Mouse (Mus musculus): ENCODE results near the gene Eif4g3. TPM values are rescaled to one million over a fixed set of nuclear protein-coding genes. Genes with fewer than 3 reads are reported as not detected.

Eif4g3 gene
- total RNA-seq, 1 experiment from 2014 or later: 41.2 TPM

DNA sequence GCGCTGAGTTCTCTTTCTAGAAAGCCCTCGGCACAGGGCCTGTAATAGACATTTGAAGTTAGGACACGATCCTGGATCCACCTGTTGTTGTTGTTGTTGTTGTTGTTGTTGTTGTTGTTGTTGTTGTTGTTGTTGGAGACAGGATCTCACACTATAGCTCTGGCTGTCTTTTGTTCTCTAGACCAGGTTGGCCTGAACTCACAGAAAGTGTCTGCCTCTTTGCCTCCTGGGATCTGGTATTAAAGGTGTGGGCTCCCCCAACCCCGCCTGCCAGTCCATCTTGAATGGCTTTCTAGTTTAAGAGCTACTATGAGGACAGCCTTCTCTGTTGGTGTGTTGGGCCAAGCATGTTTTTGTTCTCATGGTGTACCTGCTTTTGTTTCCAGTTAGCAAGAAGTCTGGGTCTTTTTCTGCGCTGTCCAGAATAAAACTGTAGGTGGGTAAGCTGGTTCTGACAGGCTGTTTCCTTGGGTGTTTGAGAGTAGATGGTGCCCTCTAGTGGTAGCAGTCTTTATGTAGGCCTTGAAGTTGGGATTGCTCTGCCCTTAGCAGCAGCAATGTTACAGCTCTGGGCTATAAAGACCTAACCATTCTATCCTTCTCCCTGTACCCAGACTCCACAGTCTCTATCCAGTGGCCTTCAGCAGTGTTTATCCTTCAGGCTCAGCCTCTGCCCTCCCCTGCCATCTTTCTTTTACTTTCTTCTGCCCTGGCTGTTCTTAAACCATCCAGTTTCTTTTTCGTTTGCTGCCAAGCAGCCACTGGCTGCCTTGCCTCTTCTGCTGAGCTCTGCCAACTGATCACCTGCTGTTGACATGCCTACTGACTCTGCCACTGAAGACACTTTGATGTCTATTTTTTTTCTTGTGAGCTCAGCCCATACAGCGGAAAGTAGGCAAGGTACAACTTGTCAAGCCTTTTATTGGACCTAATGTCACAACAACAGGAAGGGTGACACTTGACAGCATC lies 114.9 kb downstream of the Eif4g3 start:
- ATAC-seq (replicated peaks in 1 of 2; ENCODE audit: insufficient read depth in 1 of 2, low FRiP score in 2 of 2, low TSS enrichment in 1 of 2, low read depth in 1 of 2, poor library complexity in 2 of 2, severe bottlenecking in 2 of 2): peak; percentile 39 to 56; a peak in 1 of 4 replicates

DNA sequence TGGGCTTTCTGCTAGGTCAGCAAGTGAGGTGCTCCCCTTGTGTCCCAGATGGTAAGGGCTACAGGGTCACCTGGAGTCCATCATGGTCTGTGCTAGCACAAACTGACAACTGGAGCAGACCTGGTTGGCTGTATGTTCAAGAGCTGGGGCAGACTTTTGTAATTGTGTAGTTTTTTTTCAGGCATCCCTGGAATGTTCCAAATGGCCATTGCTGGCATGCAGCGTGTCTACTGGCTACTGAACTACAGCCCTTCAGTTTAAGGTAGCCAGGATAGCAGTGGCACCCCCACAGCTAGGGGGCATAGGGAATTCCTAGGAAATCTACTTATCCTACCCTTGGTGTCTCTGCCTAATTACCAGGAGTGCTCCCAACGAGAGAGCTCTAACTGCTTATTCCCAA lies 115.7 kb downstream of the Eif4g3 start:
- ATAC-seq (replicated peaks in 1 of 2; ENCODE audit: insufficient read depth in 1 of 2, low FRiP score in 2 of 2, low TSS enrichment in 1 of 2, low read depth in 1 of 2, poor library complexity in 2 of 2, severe bottlenecking in 2 of 2): no peak

DNA sequence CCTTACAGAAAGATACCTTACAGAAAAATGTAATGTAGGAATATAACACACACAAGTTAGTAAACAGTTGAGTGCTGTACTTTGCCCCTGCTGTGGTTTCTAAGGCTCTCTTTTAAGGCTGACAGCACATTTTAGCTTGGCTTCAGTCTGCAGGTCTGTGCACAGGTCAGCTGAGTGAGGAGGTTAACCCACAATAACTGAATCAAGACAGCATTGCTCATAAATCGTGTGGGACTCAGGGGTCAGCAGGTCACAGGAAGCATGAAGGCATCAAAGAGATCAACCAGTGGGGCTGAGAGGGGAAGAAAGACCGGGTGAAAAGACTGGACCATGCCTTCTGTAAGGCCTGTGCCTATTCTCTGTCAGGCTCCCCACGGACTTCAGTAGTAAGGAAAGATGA lies 116.5 kb downstream of the Eif4g3 start:
- no peak for ATAC-seq (replicated peaks in 1 of 2; ENCODE audit: insufficient read depth in 1 of 2, low FRiP score in 2 of 2, low TSS enrichment in 1 of 2, low read depth in 1 of 2, poor library complexity in 2 of 2, severe bottlenecking in 2 of 2)

DNA sequence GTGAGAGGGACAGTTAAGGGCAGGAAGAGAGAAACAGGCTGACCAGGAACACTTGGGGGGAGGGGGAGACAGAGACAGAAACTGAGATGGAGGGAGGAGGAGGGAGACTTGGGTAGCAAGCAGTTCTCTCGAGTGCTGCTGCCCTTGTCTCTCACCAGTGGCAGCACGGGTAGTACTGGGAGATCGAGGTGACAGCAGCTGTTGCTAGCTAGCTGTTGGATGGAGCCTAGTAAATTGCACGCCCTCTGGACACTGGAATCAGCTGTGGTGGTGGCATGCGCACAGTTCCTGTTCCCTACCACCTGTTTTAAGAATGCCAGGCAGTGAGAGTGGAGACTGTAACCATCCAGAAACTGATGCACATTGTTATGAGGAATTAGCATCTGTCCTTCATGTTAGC lies 119.0 kb downstream of the Eif4g3 start:
- no peak for ATAC-seq (replicated peaks in 1 of 2; ENCODE audit: insufficient read depth in 1 of 2, low FRiP score in 2 of 2, low TSS enrichment in 1 of 2, low read depth in 1 of 2, poor library complexity in 2 of 2, severe bottlenecking in 2 of 2)

DNA sequence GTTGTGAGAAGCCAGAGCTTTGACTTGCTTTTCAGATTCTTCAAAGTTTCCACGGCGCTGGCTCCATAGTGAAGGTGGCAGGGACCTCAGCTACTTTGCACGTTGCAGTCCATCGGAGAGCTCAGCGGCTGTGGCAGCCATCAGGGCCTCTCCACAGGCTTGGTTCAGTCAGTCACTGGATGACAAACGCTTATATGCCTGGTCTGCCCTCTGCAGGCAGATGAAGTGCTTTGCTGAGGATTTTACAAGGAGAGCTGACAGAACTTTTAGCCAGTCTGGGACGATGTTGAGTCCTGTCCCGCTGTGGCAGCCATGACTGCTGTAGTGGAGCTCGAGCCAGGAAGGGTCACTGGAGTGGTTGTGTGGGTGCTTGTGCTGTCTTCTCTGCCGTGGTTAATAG lies 126.9 kb downstream of the Eif4g3 start:
- ATAC-seq (replicated peaks in 1 of 2; ENCODE audit: insufficient read depth in 1 of 2, low FRiP score in 2 of 2, low TSS enrichment in 1 of 2, low read depth in 1 of 2, poor library complexity in 2 of 2, severe bottlenecking in 2 of 2): no peak

DNA sequence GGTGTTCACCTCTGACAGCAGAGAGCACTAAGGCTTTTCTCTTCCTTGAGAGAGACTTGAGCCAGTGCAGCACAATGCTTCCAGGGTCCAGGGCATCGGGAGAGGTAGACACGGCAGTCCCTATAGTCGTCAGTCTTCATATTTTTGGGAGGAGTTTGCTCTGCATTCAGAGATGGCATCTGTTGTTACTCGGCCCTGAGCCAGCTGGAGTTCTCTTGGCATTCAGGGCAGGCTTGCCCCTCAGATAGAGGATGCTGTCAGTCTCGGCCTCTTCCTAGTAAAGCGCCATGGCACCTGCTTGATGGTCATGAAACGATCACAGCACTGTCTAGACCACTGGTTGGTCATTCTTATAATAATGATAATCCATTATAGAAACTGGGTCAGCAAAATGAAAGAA lies 131.2 kb downstream of the Eif4g3 start:
- ATAC-seq (replicated peaks in 1 of 2; ENCODE audit: insufficient read depth in 1 of 2, low FRiP score in 2 of 2, low TSS enrichment in 1 of 2, low read depth in 1 of 2, poor library complexity in 2 of 2, severe bottlenecking in 2 of 2): no peak

DNA sequence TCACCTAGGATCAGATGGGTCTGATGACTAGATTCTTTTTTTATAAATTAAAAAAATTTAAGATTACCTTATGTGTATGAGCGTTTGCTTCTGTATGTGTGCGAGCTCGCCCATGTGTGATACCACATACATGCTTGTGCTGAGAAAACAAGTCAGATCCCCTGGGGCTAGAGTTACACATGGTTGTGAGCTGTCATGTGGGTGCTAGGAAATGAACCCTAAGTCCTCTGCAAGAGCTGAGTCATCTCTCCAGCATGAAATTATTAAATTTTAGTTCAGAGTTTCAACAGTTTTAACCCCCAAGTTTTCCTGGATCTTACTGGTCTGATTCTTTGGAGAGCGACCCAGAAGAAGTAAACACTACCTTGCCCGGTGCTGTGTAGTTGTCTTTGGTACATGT lies 134.5 kb downstream of the Eif4g3 start:
- no peak for ATAC-seq (replicated peaks in 1 of 2; ENCODE audit: insufficient read depth in 1 of 2, low FRiP score in 2 of 2, low TSS enrichment in 1 of 2, low read depth in 1 of 2, poor library complexity in 2 of 2, severe bottlenecking in 2 of 2)

DNA sequence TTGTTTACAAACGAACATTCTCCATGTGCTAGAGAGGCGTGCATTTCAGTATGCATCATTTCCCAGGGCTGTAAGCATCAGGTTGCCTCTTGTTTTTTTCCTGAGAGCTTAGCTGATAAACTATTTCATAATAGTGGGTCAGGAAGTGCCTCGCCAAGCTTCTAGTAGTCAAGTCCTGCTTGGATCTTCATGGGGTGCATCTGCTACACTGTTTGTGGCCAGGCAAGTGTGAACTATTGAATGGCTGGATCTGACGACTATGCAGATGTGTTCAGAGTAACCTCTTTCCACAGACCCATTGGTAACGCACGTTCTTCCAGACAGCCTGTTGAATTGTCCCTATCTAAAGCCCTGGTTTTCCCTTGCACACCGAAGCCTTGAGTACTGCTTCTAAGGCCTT lies 135.0 kb downstream of the Eif4g3 start:
- no peak for ATAC-seq (replicated peaks in 1 of 2; ENCODE audit: insufficient read depth in 1 of 2, low FRiP score in 2 of 2, low TSS enrichment in 1 of 2, low read depth in 1 of 2, poor library complexity in 2 of 2, severe bottlenecking in 2 of 2)

DNA sequence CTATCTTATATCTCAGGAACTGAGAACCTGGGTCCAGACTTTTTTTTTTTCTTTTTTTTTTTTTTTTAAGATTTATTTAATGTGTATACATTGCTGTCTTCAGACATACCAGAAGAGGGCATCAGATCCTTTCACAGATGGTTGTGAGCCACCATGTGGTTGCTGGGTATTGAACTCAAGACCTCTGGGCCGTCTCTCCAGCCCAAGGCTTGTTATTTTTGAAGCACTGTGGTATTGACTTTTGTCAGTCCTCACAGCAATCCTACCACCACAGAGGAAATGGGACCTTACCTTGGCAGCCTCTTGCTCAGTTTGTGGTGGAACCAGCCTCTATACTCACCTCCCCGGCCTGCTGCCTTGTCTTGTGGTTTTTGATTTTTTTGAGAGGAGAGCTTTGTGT lies 137.3 kb downstream of the Eif4g3 start:
- peak in 1 of 2 experiments; percentile 45; a peak in 1 of 4 replicates for ATAC-seq (replicated peaks in 1 of 2; ENCODE audit: insufficient read depth in 1 of 2, low FRiP score in 2 of 2, low TSS enrichment in 1 of 2, low read depth in 1 of 2, poor library complexity in 2 of 2, severe bottlenecking in 2 of 2)

DNA sequence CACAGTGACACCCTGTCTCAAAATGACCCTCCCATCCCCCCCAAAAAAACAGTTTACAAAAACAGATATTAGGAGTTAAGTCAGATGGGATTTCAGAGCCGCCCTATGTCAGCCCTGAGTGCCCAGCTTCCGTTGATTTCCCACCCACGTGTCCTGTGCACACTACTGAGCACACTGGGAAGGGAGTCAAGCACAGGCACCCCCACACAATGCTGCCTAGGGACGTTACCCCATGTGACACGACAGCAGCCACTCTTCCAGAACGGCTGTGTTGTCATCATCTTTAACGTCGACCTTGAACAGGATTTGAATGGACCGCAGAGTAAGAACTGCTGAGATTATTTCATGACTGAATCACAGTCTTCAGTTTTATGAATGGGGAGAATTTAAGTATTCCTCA lies 138.4 kb downstream of the Eif4g3 start:
- no peak for ATAC-seq (replicated peaks in 1 of 2; ENCODE audit: insufficient read depth in 1 of 2, low FRiP score in 2 of 2, low TSS enrichment in 1 of 2, low read depth in 1 of 2, poor library complexity in 2 of 2, severe bottlenecking in 2 of 2)

DNA sequence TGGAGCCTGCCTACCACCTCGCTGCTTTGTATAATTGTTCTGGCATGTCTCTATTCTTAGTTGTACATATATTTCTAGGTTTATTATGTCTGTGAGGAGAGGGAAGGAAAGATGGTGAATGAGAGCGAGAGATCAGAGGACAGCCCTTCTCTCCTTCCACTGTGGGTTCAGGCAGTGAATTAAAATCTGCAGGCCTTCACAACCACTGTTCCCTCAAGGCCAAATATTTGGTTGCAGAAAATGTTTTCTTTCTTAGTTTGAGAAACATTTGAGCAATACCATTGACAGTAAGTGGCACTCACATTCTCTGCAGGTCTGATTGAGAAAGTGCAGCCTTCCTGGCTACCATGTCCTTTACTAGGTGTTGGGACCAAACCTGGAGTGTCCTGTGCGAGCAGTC lies 138.9 kb downstream of the Eif4g3 start:
- no peak for ATAC-seq (replicated peaks in 1 of 2; ENCODE audit: insufficient read depth in 1 of 2, low FRiP score in 2 of 2, low TSS enrichment in 1 of 2, low read depth in 1 of 2, poor library complexity in 2 of 2, severe bottlenecking in 2 of 2)

DNA sequence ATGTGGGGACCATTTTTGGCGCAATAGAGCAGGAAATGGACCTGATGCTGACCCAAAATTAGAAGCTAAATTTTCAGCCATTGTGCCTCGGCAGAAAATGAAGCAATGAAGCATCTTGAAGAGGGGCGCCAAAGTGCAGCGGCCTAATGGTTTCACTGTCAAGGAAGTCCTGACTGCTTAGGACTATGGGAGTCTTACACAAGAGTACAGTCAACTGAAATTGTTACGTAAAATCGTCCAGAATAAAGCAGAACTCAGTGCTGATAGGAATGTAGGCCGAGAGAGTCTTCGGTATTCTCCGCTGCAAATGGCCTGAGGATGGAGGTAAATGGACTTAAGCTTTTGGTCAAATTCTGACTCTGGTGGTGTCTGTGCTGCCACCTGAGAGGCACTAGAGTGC lies 140.5 kb downstream of the Eif4g3 start:
- ATAC-seq (replicated peaks in 1 of 2; ENCODE audit: insufficient read depth in 1 of 2, low FRiP score in 2 of 2, low TSS enrichment in 1 of 2, low read depth in 1 of 2, poor library complexity in 2 of 2, severe bottlenecking in 2 of 2): peak in 1 of 2 experiments; percentile 59; a peak in 1 of 4 replicates

DNA sequence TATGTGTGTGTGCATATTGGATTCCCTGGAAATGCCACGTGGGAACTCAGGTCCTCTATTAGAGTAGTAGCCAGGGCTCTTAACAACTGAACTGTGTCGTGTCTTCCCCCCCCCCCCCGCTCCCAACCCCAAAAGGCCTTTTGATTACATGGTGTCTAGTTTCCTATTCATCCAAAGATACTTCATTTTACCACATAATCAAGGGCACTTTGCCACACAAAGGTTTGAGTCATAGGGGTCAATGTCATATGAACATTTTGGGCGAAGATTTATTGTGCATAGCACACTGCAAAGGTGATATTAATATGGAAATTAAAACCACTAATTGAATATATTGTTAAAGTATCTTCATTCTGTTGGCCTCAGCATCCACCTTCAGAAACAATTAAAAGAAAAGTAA lies 144.5 kb downstream of the Eif4g3 start:
- no peak for ATAC-seq (replicated peaks in 1 of 2; ENCODE audit: insufficient read depth in 1 of 2, low FRiP score in 2 of 2, low TSS enrichment in 1 of 2, low read depth in 1 of 2, poor library complexity in 2 of 2, severe bottlenecking in 2 of 2)

DNA sequence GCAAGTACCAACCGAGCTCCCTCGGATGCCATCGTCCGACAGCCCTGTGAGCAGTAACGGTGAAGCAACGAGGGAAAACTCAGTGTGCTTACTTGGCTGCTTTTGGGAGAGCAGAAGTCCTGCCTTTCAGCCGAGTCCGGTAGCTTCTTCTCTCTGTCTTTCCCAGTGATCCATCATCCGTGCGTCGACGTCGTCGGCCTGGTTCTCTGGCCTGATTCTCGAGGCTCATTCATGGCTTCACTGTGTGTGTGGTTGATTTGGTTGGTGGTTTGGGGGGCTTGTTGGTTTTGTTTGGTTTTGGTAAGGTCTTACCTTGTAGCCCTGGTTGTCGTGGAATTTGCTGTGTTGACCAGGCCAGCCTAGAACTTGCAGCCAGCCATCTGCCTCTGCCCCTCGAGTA lies 145.0 kb downstream of the Eif4g3 start:
- ATAC-seq (replicated peaks in 1 of 2; ENCODE audit: insufficient read depth in 1 of 2, low FRiP score in 2 of 2, low TSS enrichment in 1 of 2, low read depth in 1 of 2, poor library complexity in 2 of 2, severe bottlenecking in 2 of 2): no peak

DNA sequence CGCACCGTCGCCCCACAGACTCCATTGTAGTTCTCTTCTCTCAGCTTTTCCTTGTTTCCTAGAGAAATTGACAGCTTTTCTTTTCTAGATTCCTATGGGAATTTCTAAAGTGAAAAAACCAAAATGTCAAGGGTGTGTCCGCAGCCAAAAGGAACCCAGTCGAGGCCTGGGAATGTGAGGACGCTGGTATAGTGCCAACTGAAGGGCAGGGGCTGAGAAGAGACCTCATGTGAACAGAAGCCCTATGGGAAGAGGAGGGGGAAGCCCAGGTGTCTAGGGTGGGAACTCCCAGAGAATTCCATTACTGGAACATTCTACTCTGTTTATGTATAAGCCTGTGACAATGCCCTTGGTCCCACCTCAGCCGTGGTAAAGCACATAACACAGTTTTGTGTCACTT lies 145.4 kb downstream of the Eif4g3 start:
- ATAC-seq (replicated peaks in 1 of 2; ENCODE audit: insufficient read depth in 1 of 2, low FRiP score in 2 of 2, low TSS enrichment in 1 of 2, low read depth in 1 of 2, poor library complexity in 2 of 2, severe bottlenecking in 2 of 2): no peak

DNA sequence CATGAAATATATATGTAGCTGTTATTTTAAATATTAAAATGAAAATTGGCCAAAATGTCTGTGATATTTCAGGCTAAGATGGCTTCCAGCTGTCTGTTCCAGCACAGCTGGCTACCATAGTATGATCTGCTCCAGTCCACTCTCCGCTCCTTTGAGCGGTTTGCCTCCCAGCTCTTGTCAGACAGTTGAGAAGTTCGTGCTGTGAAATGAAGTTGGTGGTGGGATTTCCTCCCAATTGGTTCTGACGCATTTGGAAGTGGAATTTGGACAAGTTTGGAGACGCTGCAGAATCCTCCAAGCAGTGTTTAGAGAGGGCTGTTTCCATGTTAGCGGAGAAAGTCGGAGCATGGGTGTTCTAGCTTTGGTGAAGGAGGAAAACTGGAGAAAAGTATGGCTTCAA lies 148.5 kb downstream of the Eif4g3 start:
- no peak for ATAC-seq (replicated peaks in 1 of 2; ENCODE audit: insufficient read depth in 1 of 2, low FRiP score in 2 of 2, low TSS enrichment in 1 of 2, low read depth in 1 of 2, poor library complexity in 2 of 2, severe bottlenecking in 2 of 2)

DNA sequence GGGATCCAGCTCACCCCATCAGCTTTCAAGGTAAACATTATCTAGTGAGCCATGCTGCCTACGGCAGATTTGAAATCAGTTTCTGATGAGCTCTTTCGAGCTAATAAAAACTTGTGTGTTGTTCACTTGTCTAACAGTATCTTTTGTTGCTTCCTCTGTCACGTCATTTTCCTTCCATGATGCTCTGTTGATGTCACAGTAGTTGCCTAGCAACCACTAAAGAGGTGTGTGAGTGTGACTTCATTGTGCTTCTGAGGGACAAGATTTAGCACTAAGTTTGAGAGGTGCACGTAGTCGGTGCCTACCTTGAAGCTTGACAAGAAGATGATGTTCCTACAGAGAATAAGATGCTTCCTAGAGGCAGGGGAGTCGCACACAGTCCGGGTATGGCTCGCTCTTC lies 154.4 kb downstream of the Eif4g3 start:
- ATAC-seq (replicated peaks in 1 of 2; ENCODE audit: insufficient read depth in 1 of 2, low FRiP score in 2 of 2, low TSS enrichment in 1 of 2, low read depth in 1 of 2, poor library complexity in 2 of 2, severe bottlenecking in 2 of 2): no peak

DNA sequence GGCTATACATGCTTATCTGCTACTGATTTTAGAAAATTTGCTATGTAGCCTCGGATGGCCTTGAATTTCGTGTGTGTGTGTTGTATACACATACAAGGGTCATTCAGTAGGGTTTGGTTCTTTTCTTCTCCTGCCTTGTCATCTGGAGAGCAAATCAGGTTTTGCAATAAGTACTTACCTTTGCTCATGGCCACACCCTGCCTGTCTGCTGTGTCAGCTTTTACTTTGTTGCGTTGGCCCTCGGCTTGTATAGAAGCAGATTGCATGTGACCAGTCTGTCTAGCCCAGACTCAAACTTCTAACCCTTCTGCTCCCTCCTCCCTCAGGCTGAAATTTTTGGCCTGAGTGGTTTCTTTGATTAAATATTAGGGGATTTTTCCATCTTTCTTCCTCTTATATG lies 157.2 kb downstream of the Eif4g3 start:
- no peak for ATAC-seq (replicated peaks in 1 of 2; ENCODE audit: insufficient read depth in 1 of 2, low FRiP score in 2 of 2, low TSS enrichment in 1 of 2, low read depth in 1 of 2, poor library complexity in 2 of 2, severe bottlenecking in 2 of 2)

DNA sequence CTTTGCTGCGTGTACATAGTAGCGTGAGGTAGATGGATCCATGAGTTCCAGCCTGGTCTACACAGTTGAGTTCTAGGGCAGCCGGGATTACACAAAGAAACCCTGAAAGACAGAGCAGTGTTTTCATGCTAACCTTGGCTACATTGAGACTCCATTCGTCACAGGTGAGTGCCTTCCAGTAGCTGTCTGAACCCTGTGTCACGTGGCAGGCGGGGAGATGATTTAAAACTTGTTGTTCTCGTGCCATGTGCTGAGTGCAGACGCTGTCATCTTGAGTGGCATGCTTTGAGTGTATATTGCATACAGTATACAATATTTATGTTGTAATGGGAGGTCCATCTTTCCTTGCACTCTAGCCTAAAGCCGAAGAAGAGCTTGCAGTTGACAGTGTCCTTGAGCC lies 158.4 kb downstream of the Eif4g3 start:
- ATAC-seq (replicated peaks in 1 of 2; ENCODE audit: insufficient read depth in 1 of 2, low FRiP score in 2 of 2, low TSS enrichment in 1 of 2, low read depth in 1 of 2, poor library complexity in 2 of 2, severe bottlenecking in 2 of 2): no peak

All from hematopoietic stem cell, adult 5-6 weeks (primary cell).